Mouse (Mus musculus) midbrain, postnatal 0 days (tissue): ENCODE results near the gene Gm13420. TPM values are rescaled to one million over a fixed set of nuclear protein-coding genes. Genes with fewer than 3 reads are reported as not detected.

ENCODE experiments used
- ATAC-seq: fragments of 200-750 bp; cut with Nextera tagmentation; 2 replicates; pipeline ENCODE4 v1.8.0; 2017; ENCODE audit warnings: moderate number of reproducible peaks, mild to moderate bottlenecking, moderate TSS enrichment, moderate library complexity; ENCODE audit not compliant: low FRiP score
- DNase-seq: peaks from one replicate; pipeline ENCODE4 v3.0.0-alpha.2; 2015; ENCODE audit warnings: low spot score
- H3K27ac ChIP-seq: fragments of 300-500 bp; sonication (generic); 2 replicates; pipeline ENCODE4 v1.5.1; 2014; ENCODE audit warnings: low read depth, mild to moderate bottlenecking, low read length, mixed read lengths
- H3K27me3 ChIP-seq: fragments of 300-500 bp; sonication (generic); 2 replicates; pipeline ENCODE4 v1.6.1; 2014; ENCODE audit warnings: low read length, control low read depth, mixed read lengths; ENCODE audit not compliant: insufficient read depth
- H3K36me3 ChIP-seq: fragments of 300-500 bp; sonication (generic); 2 replicates; pipeline ENCODE4 v1.6.1; 2014; ENCODE audit warnings: low read length, control low read depth, mixed read lengths; ENCODE audit not compliant: insufficient read depth
- H3K4me1 ChIP-seq: fragments of 300-500 bp; sonication (generic); 2 replicates; pipeline ENCODE4 v1.6.1; 2014; ENCODE audit warnings: mild to moderate bottlenecking, control low read depth, antibody characterized with exemption, low read length, mixed read lengths; ENCODE audit not compliant: insufficient read depth
- H3K4me2 ChIP-seq: fragments of 300-500 bp; sonication (generic); 2 replicates; pipeline ENCODE4 v1.6.1; 2014; ENCODE audit warnings: low read depth, mild to moderate bottlenecking, low read length, mixed read lengths; ENCODE audit not compliant: poor library complexity, severe bottlenecking
- H3K4me3 ChIP-seq: fragments of 300-500 bp; sonication (generic); 2 replicates; pipeline ENCODE4 v1.5.1; 2014; ENCODE audit warnings: low read depth, mild to moderate bottlenecking, low read length, moderate library complexity
- H3K9ac ChIP-seq: fragments of 300-500 bp; sonication (generic); replicated peaks from 2 replicates; pipeline ENCODE4 v1.6.1; 2014; ENCODE audit warnings: mild to moderate bottlenecking, low read length, moderate library complexity, mixed read lengths; ENCODE audit not compliant: poor library complexity, severe bottlenecking
- H3K9me3 ChIP-seq: fragments of 300-500 bp; sonication (generic); 2 replicates; pipeline ENCODE4 v1.6.1; 2016; ENCODE audit warnings: low read length, control low read depth
- CTCF ChIP-seq: IDR thresholded peaks from 2 replicates; pipeline ENCODE4 v1.5.1; 2016; ENCODE audit warnings: antibody characterized with exemption, mild to moderate bottlenecking
- WGBS: fragments of 180-500 bp; shearing (Covaris S2); extraction: QIAGEN DNeasy Blood & Tissue Kit; methylation state at CpG from one replicate; pipeline ENCODE4 v1.1.7; 2014; 5-methylcytosine and 5-hydroxymethylcytosine counted together
- polyA plus RNA-seq: library from polyadenylated mRNA; unstranded; fragments of >200 nt; fragmentation: Nextera tagmentation; extraction: Ambion mirVana; gene quantifications from 2 replicates; pipeline ENCODE4 v1.2.1, GENCODE M21; 2015
- total RNA-seq: library from RNA; depleted of rRNA; stranded (reverse); fragments of >200 nt; gene quantifications from 2 replicates; pipeline ENCODE4 v1.2.3, GENCODE M21; 2014; rRNA removed

Gm13420 gene
- total and polyA plus RNA-seq, 2 experiments from 2014 or later = 0.60 to 0.65 TPM

DNA sequence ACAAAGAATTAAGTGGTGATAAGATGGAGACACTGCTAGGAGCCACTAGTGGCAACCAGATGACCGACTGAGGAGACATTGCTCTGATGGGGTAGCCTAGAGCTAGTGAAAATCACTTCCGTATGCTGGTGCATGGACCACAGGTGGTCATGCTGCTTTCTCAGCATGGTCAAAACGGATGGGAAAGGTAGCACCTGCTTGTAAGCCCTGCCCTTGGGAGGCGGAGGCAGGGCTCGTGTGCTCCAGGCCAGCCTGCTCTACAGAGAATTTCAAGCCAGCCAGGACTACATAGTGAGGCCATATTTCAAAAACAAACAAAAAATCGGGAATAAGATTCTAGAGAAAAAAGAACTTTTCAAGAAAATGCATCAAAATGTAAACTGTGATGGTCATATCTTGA is 50.1 kb downstream of the Gm13420 start:
- no peaks in the 10 kb centered on the region for H3K9me3 ChIP-seq
- H3K36me3 ChIP-seq = peaks cover 65% of the 10 kb centered on the region
- no peak overlapping the region for H3K4me3 ChIP-seq
- DNase-seq (no peak), ATAC-seq (no peak)
- no peak overlapping the region for H3K9ac ChIP-seq
- no peak overlapping the region for H3K4me2 ChIP-seq
- H3K27ac ChIP-seq = no peak overlapping the region
- no peaks in the 10 kb centered on the region for H3K4me1 ChIP-seq
- no peak for TF ChIP-seq CTCF
- WGBS = 88% methylated on average over 6 of the region's 6 CpGs
- no peaks in the 10 kb centered on the region for H3K27me3 ChIP-seq

- H3K9me3 ChIP-seq = no peaks in the 10 kb centered on the region
- H3K4me2 ChIP-seq = no peak overlapping the region
- no peak overlapping the region for H3K27ac ChIP-seq
- ATAC-seq = no peak
- TF ChIP-seq CTCF = no peak
- no peak for DNase-seq
- peaks cover 61% of the 10 kb centered on the region for H3K36me3 ChIP-seq
- no peak overlapping the region for H3K9ac ChIP-seq
- no peaks in the 10 kb centered on the region for H3K4me1 ChIP-seq
- no peak overlapping the region for H3K4me3 ChIP-seq
- H3K27me3 ChIP-seq = no peaks in the 10 kb centered on the region
These were observed 50.6 kb downstream of the Gm13420 start for GRCm38 (mm10) chr2:29700898-29701297.

DNA sequence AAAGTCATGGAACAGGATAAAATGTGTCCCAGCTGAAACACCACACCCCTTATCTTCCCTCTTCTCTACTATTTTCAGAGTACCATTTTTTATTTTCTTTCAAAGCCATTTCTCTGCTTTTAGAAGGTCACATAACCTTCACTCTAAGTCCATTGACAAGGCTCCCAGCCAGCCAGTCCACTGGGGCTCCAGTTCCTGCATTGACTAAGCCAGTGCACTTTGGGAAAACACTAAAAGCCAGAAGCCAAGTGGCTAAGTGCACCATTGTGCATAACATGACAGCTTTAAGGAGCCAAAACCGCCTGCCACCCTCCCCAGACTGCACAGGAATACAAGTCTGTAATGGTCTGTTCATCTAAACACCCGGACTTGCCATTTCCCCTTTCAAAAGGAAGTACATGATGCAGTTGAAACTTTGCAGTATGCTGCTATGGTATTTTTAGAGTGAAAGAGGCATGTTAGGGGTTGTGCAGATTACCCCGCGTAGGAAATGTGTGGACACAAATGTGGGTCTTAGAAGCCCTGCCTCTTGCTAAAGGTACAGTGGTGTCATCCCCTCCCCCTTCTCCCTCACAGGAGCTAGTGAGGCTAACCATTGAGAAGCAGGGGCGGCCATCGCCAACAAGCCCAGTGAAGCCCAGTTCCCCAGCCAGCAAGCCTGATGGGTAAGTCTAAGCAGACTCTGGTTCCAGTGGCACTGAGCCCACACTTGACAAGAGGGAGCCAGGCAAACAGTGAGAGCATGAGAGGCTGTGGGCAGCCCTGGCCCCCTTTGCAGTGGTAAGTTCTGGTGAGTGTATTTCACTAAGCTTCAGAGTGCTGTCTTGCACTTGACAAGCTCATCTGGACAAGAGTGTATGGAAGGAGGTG is 52.8 kb downstream of the Gm13420 start:
- H3K9ac ChIP-seq = no peak overlapping the region
- no peaks in the 10 kb centered on the region for H3K9me3 ChIP-seq
- no peaks in the 10 kb centered on the region for H3K4me1 ChIP-seq
- no peak for ATAC-seq
- H3K4me2 ChIP-seq = no peak overlapping the region
- no peak for TF ChIP-seq CTCF
- no peak overlapping the region for H3K27ac ChIP-seq
- WGBS = 83% methylated on average over 6 of the region's 6 CpGs
- no peaks in the 10 kb centered on the region for H3K27me3 ChIP-seq
- no peak overlapping the region for H3K4me3 ChIP-seq
- peaks cover 42% of the 10 kb centered on the region for H3K36me3 ChIP-seq
- DNase-seq = peak; percentile 27

- Histone ChIP-seq H3K9ac (no peak overlapping the region), H3K4me1 (no peaks in the 10 kb centered on the region), H3K9me3 (no peaks in the 10 kb centered on the region), H3K36me3 (peaks cover 36% of the 10 kb centered on the region), H3K27me3 (no peaks in the 10 kb centered on the region), H3K27ac (no peak overlapping the region), H3K4me2 (no peak overlapping the region), H3K4me3 (no peak overlapping the region)
- WGBS = 82% methylated on average over 7 of the region's 7 CpGs
- no peak for TF ChIP-seq CTCF
- ATAC-seq (no peak), DNase-seq (no peak)
These were observed 55.2 kb downstream of the Gm13420 start for GRCm38 (mm10) chr2:29696207-29696800.

Other genes with a start within 250 kb of the Gm13420 start
- 98.7 and 109 TPM in 2 replicates for gene Rapgef1, start 132.0 kb downstream of the Gm13420 start, total RNA-seq
- 15.4 and 16.2 TPM in 2 replicates for gene Rapgef1, start 132.0 kb downstream of the Gm13420 start, polyA plus RNA-seq
- not detected in 2 replicates for gene Gm13547, start 7.6 kb upstream of the Gm13420 start, total RNA-seq
- gene Gm13547, start 7.6 kb upstream of the Gm13420 start, polyA plus RNA-seq = not detected in 2 replicates
- gene Coq4, start 35.8 kb upstream of the Gm13420 start, total RNA-seq = 37.4 and 44.8 TPM in 2 replicates
- 32.1 and 37.5 TPM in 2 replicates for gene Coq4, start 35.8 kb upstream of the Gm13420 start, polyA plus RNA-seq
- 36.7 and 50.7 TPM in 2 replicates for gene Trub2, start 36.8 kb upstream of the Gm13420 start, total RNA-seq
- 25.7 and 32.0 TPM in 2 replicates for gene Trub2, start 36.8 kb upstream of the Gm13420 start, polyA plus RNA-seq
- 111 and 128 TPM in 2 replicates for gene Slc27a4, start 50.9 kb upstream of the Gm13420 start, total RNA-seq
- gene Slc27a4, start 50.9 kb upstream of the Gm13420 start, polyA plus RNA-seq = 48.5 and 50.2 TPM in 2 replicates
- gene Urm1, start 68.4 kb upstream of the Gm13420 start, total RNA-seq = 66.9 and 73.5 TPM in 2 replicates
- gene Urm1, start 68.4 kb upstream of the Gm13420 start, polyA plus RNA-seq = 30.7 and 32.6 TPM in 2 replicates
- 21.4 and 28.0 TPM in 2 replicates for gene Cercam, start 117.5 kb upstream of the Gm13420 start, total RNA-seq
- gene Cercam, start 117.5 kb upstream of the Gm13420 start, polyA plus RNA-seq = 22.8 and 26.0 TPM in 2 replicates
- gene Odf2, start 137.5 kb upstream of the Gm13420 start, total RNA-seq = 77.0 and 102 TPM in 2 replicates
- 72.0 and 90.9 TPM in 2 replicates for gene Odf2, start 137.5 kb upstream of the Gm13420 start, polyA plus RNA-seq
- gene Gle1, start 183.7 kb upstream of the Gm13420 start, total RNA-seq = 37.7 and 45.5 TPM in 2 replicates
- gene Gle1, start 183.7 kb upstream of the Gm13420 start, polyA plus RNA-seq = 55.0 and 56.0 TPM in 2 replicates
- gene Sptan1, start 213.9 kb upstream of the Gm13420 start, total RNA-seq = 796 and 822 TPM in 2 replicates
- gene Sptan1, start 213.9 kb upstream of the Gm13420 start, polyA plus RNA-seq = 193 and 200 TPM in 2 replicates